35 mouse cellular contexts compared by ENCODE assay signal in genomic region chr1:132263618-132264017, GRCm38 (mm10). TPM values are rescaled to one million over a fixed set of nuclear protein-coding genes. Genes with fewer than 3 reads are reported as not detected.
DNase-seq lines count a peak whose midpoint lies in the region; ATAC-seq and TF ChIP-seq lines count a peak whose summit lies in the region.
"Had no signal": no experiment of that assay in that cellular context is flagged by ENCODE, and none has a peak within 500 bp of the region (broad histone marks: within the 10 kb centered on the region; RNA-seq: fewer than 3 reads in every experiment).

No protein-coding gene starts in this region.

- H3K4me1 ChIP-seq in CH12.LX (ENCODE audit: control insufficient read depth in 1 of 2, insufficient read depth in 2 of 2) (peaks cover 19 to 63% of the 10 kb centered on the region in 2 experiments), E14TG2a.4 (replicated peaks; ENCODE audit: low read depth, low read length) (peaks cover 80% of the 10 kb centered on the region), ES-E14 (ENCODE audit: control insufficient read depth in 2 of 2, insufficient read depth in 2 of 2, low read length in 2 of 2, poor library complexity in 1 of 2) (peaks cover 20 to 27% of the 10 kb centered on the region in 2 experiments)
- H3K4me1 ChIP-seq in lung, adult 2 months (ENCODE audit: control insufficient read depth, insufficient read depth, low read length), result peaks cover 4% of the 10 kb centered on the region

- H3K27ac ChIP-seq in CH12.LX (ENCODE audit: insufficient read depth, low read depth) (0 out of 2 replicates have a peak overlapping the region, but pooled peaks have one; percentile 30), ES-E14 (ENCODE audit: insufficient read depth, low read depth, low read length, poor library complexity, severe bottlenecking) (peak overlapping the region; percentile 99)
- H3K27ac ChIP-seq: forebrain, embryonic 12.5 days; forebrain, embryonic 15.5 days; hindbrain, embryonic 13.5 days; hindbrain, postnatal 0 days had no signal

- dilution Hi-C loops in CH12.LX (cut with MboI; ENCODE audit: extremely low pct_ligation_motif_present, extremely low pct_unique_long_range_greater_than_20kb, low sequenced_read_pairs), result no loop called here

- 90% methylated on average over 4 of the region's 4 CpGs for WGBS in lung, adult 2 months

- TF ChIP-seq POLR2A in CH12.LX (IDR thresholded peaks at IDR 0.05; ENCODE audit: low read depth, low read length), result no peak
- TF ChIP-seq POLR2A in lung, adult 2 months (IDR thresholded peaks at IDR 0.05; ENCODE audit: borderline replicate concordance, extremely low read depth, low read depth, low read length), result no peak

- DNase-seq in CH12.LX (ENCODE audit: extremely low read depth) (no peak), ES-E14 (ENCODE audit: low read depth, low spot score) (no peak)
- no peak for DNase-seq in adrenal gland, adult 18-20 months (ENCODE audit: low spot score in 2 of 2)
- no peak for DNase-seq in lung, adult 2 months
- DNase-seq: adrenal gland, postnatal 10 days; adrenal gland, postnatal 36 days; cerebellum, adult 18-20 months; cerebellum, adult 9-10 months; cerebellum, postnatal 14 days; gastrocnemius, postnatal 14 days; heart, adult 11 months; kidney, adult 18-20 months had no signal

- TF ChIP-seq EP300 in CH12.LX (IDR thresholded peaks at IDR 0.05; ENCODE audit: low read length), result no peak

- no peak overlapping the region for H3K9ac ChIP-seq in CH12.LX (ENCODE audit: insufficient read depth, low read depth)
- peak overlapping the region; percentile 62 for H3K9ac ChIP-seq in ES-E14 (ENCODE audit: insufficient read depth, low read depth, low read length, poor library complexity, severe bottlenecking)
- H3K9ac ChIP-seq: forebrain, embryonic 12.5 days; forebrain, embryonic 15.5 days; hindbrain, embryonic 13.5 days had no signal

- H3K4me2 ChIP-seq in CH12.LX (ENCODE audit: insufficient read depth, low read depth, poor library complexity, severe bottlenecking), result no peak overlapping the region
- H3K4me2 ChIP-seq: forebrain, embryonic 12.5 days; forebrain, embryonic 15.5 days; heart, embryonic 11.5 days; hindbrain, embryonic 13.5 days had no signal

- H3K27me3 ChIP-seq in CH12.LX (replicated peaks), result no peaks in the 10 kb centered on the region
- H3K27me3 ChIP-seq in E14TG2a.4 (ENCODE audit: insufficient read depth, low read length), result no peaks in the 10 kb centered on the region
- H3K27me3 ChIP-seq: forebrain, embryonic 12.5 days; forebrain, embryonic 15.5 days; Patski had no signal

- H3K4me3 ChIP-seq in CH12.LX (replicated peaks in 1 of 3; ENCODE audit: low read depth in 2 of 3, low read length in 2 of 3, poor library complexity in 1 of 3) (no peak overlapping the region), E14TG2a.4 (replicated peaks; ENCODE audit: low read length) (peak overlapping the region; percentile 37), ES-E14 (ENCODE audit: insufficient read depth in 1 of 2, low read depth in 1 of 2, low read length in 2 of 2, poor library complexity in 1 of 2, severe bottlenecking in 1 of 2) (peak overlapping the region in 1 of 2 experiments; percentile 22; a peak in 2 of 4 replicates)
- H3K4me3 ChIP-seq in lung, adult 2 months (replicated peaks; ENCODE audit: extremely low read depth, low read depth, low read length), result no peak overlapping the region
- H3K4me3 ChIP-seq: forebrain, embryonic 12.5 days; forebrain, embryonic 15.5 days; hindbrain, embryonic 13.5 days had no signal

- 0 out of 2 replicates have a peak, but pooled peaks have one; percentile 6 for ATAC-seq in erythroid progenitor cell, adult 5-6 weeks (replicated peaks; ENCODE audit: low FRiP score, poor library complexity, severe bottlenecking)
- ATAC-seq: activated CD4-positive, CD25-positive, alpha-beta regulatory T cell, adult 4 months; CD4-positive, CD25-positive, alpha-beta regulatory T cell, adult 4 months; forebrain, embryonic 15.5 days; hindbrain, postnatal 0 days; inflammation-experienced regulatory T-cells, adult 6 months; intestine, embryonic 16.5 days; Patski had no signal

- in situ Hi-C loops in CH12.LX (cut with MboI; ENCODE audit: low pct_ligation_motif_present, low pct_unique_long_range_greater_than_20kb, low sequenced_read_pairs), result no loop called here
- in situ Hi-C loops in ES-E14 (cut with MboI; ENCODE audit: low sequenced_read_pairs in 2 of 2, unreplicated experiment in 2 of 2), result no loop called here

- TF ChIP-seq CTCF in CH12.LX (conservative IDR thresholded peaks at IDR 0.05 in 1 of 2, IDR thresholded peaks at IDR 0.05 in 1 of 2; ENCODE audit: low read depth in 2 of 2, low read length in 2 of 2) (no peak), E14TG2a.4 (conservative IDR thresholded peaks at IDR 0.05; ENCODE audit: low read length) (no peak)
- no peak for TF ChIP-seq CTCF in lung, adult 2 months (IDR thresholded peaks at IDR 0.05; ENCODE audit: insufficient read depth, low read length)

- TF ChIP-seq RAD21 in CH12.LX (IDR thresholded peaks at IDR 0.05; ENCODE audit: low read depth, low read length), result no peak

- H3K9me3 ChIP-seq in CH12.LX (replicated peaks; ENCODE audit: low read length) (no peaks in the 10 kb centered on the region), E14TG2a.4 (ENCODE audit: low read length) (no peaks in the 10 kb centered on the region), ES-E14 (ENCODE audit: control insufficient read depth, insufficient read depth, low read depth, low read length) (no peaks in the 10 kb centered on the region)
- H3K9me3 ChIP-seq: forebrain, embryonic 12.5 days; forebrain, embryonic 15.5 days; G1E; hindbrain, embryonic 13.5 days had no signal

- H3K36me3 ChIP-seq in CH12.LX (replicated peaks in 1 of 2; ENCODE audit: control insufficient read depth in 1 of 2, insufficient read depth in 1 of 2, low read length in 1 of 2) (no peaks in the 10 kb centered on the region), E14TG2a.4 (ENCODE audit: insufficient read depth, low read length) (no peaks in the 10 kb centered on the region), ES-E14 (ENCODE audit: control insufficient read depth, insufficient read depth, low read length, poor library complexity, severe bottlenecking) (no peaks in the 10 kb centered on the region)
- H3K36me3 ChIP-seq: forebrain, embryonic 12.5 days; forebrain, embryonic 15.5 days; G1E; hindbrain, embryonic 13.5 days had no signal

- H3K79me2 ChIP-seq in CH12.LX (replicated peaks; ENCODE audit: control insufficient read depth, extremely low read depth, insufficient read depth, poor library complexity, severe bottlenecking), result no peaks in the 10 kb centered on the region

TF ChIP-seq in CH12.LX, 34 proteins besides CTCF, POLR2A, EP300 and RAD21:
- TF ChIP-seq JUND (conservative IDR thresholded peaks at IDR 0.05; ENCODE audit: low read depth, low read length) (no peak), ZKSCAN1 (IDR thresholded peaks at IDR 0.05; ENCODE audit: borderline replicate concordance, low read depth, low read length) (no peak), CHD1 (IDR thresholded peaks at IDR 0.05; ENCODE audit: low read depth, low read length) (no peak)

TF ChIP-seq in ES-E14, 5 proteins besides CTCF, POLR2A, EP300 and RAD21:
- TF ChIP-seq MAFK (IDR thresholded peaks at IDR 0.05; ENCODE audit: insufficient read depth, low read depth, low read length), result no peak
- TF ChIP-seq ZNF384 (IDR thresholded peaks at IDR 0.05; ENCODE audit: low read depth, low read length), result no peak
- TF ChIP-seq ZC3H11A (IDR thresholded peaks at IDR 0.05; ENCODE audit: borderline replicate concordance, low read depth, low read length), result no peak
- TF ChIP-seq CHD2 (IDR thresholded peaks at IDR 0.05; ENCODE audit: low read depth, low read length), result no peak
- no peak for TF ChIP-seq HCFC1 (IDR thresholded peaks at IDR 0.05; ENCODE audit: borderline replicate concordance, insufficient read depth, low read length)

RNA-seq across cellular contexts. Expression of gene Gm10188, which starts 34.1 kb away (rescaled TPM):
- total RNA-seq in CH12.LX (2012; rRNA removed) (not detected in 2 replicates), CH12.LX (2014; rRNA removed) (not detected in 2 replicates), ES-E14 (2012; rRNA removed) (0.37 TPM in 1 of 2 replicates, not detected in the other)
- not detected in 2 replicates for polyA plus RNA-seq in CH12.LX (2012; ENCODE audit: insufficient read length, low read depth)
- not detected in 2 replicates for total RNA-seq in erythroid progenitor cell, adult 5-6 weeks (2015; ENCODE audit: low replicate concordance)
- not detected in 2 replicates for total RNA-seq in erythroid progenitor cell, adult 5-6 weeks (2017; ENCODE audit: low replicate concordance)
- not detected for total RNA-seq in adrenal gland, adult 18-20 months (2021)
- polyA plus RNA-seq in lung, adult 2 months (2012; rRNA removed), result not detected in 2 replicates
- total RNA-seq: adrenal gland, postnatal 10 days; adrenal gland, postnatal 36 days; G1E; gastrocnemius, adult 18-20 months; gastrocnemius, postnatal 14 days; gastrocnemius, postnatal 4 days; heart, adult 8-10 months; heart, postnatal 25 days; hematopoietic stem cell, adult 5-6 weeks; hindbrain, postnatal 0 days had no signal
- polyA plus RNA-seq: activated CD4-positive, CD25-positive, alpha-beta regulatory T cell, adult 4 months; C2C12; CD4-positive, CD25-positive, alpha-beta regulatory T cell, adult 4 months; embryonic facial prominence, embryonic 11.5 days; embryonic facial prominence, embryonic 14.5 days; G1E; heart, embryonic 11.5 days; heart, embryonic 14.5 days; heart, postnatal 0 days; inflammation-experienced regulatory T-cells, adult 6 months; intestine, embryonic 16.5 days had no signal

RNA-seq across cellular contexts. Expression of gene Klhdc8a, which starts 34.8 kb away (rescaled TPM):
- total RNA-seq in CH12.LX (2012; rRNA removed) (not detected in 2 replicates), CH12.LX (2014; rRNA removed) (not detected in 2 replicates), ES-E14 (2012; rRNA removed) (1.2 and 2.8 TPM in 2 replicates)
- polyA plus RNA-seq in CH12.LX (2012; ENCODE audit: insufficient read length, low read depth), result not detected in 2 replicates
- not detected in 2 replicates for total RNA-seq in erythroid progenitor cell, adult 5-6 weeks (2015; ENCODE audit: low replicate concordance)
- not detected in 2 replicates for total RNA-seq in erythroid progenitor cell, adult 5-6 weeks (2017; ENCODE audit: low replicate concordance)
- 100 to 1,000 TPM; 114 to 144 TPM for total RNA-seq in adrenal gland, adult 18-20 months (2021)
- 3.2 and 4.6 TPM in 2 replicates for polyA plus RNA-seq in lung, adult 2 months (2012; rRNA removed)
- total RNA-seq: hematopoietic stem cell, adult 5-6 weeks had no signal
- polyA plus RNA-seq: activated CD4-positive, CD25-positive, alpha-beta regulatory T cell, adult 4 months; G1E; inflammation-experienced regulatory T-cells, adult 6 months had no signal

RNA-seq across cellular contexts. Expression of gene Nuak2, which starts 52.3 kb away (rescaled TPM):
- 0.25 and 0.30 TPM in 2 replicates for total RNA-seq in CH12.LX (2012; rRNA removed)
- total RNA-seq in CH12.LX (2014; rRNA removed), result not detected in 2 replicates
- not detected in 2 replicates for polyA plus RNA-seq in CH12.LX (2012; ENCODE audit: insufficient read length, low read depth)
- 7.4 and 8.0 TPM in 2 replicates for total RNA-seq in ES-E14 (2012; rRNA removed)
- total RNA-seq in erythroid progenitor cell, adult 5-6 weeks (2015; ENCODE audit: low replicate concordance), result 1.1 and 6.3 TPM in 2 replicates
- 3.7 TPM in 1 of 2 replicates, not detected in the other for total RNA-seq in erythroid progenitor cell, adult 5-6 weeks (2017; ENCODE audit: low replicate concordance)
- 1 to 10 TPM; 4.6 to 6.9 TPM for total RNA-seq in adrenal gland, adult 18-20 months (2021)
- polyA plus RNA-seq in lung, adult 2 months (2012; rRNA removed), result 9.6 and 10.4 TPM in 2 replicates
- polyA plus RNA-seq: G1E had no signal

Comparison
In these comparisons a context has a peak if more than half of its experiments do, and no peak if none do; other contexts are left out.
1. RNA of gene Klhdc8a, which starts 34.8 kb away (total RNA-seq): 114 to 144 TPM in adrenal gland, adult 18-20 months; 1.2 to 2.8 TPM in ES-E14, not detected in CH12.LX and not detected in erythroid progenitor cell, adult 5-6 weeks; every median in the first group is over 10 times any median in the second.